Mouse (Mus musculus): ENCODE results near the gene Auts2.

GRCm38 (mm10) chr5:132092721-132093120 is 450.4 kb downstream of the Auts2 start:
- no peak for TF ChIP-seq CTCF (IDR thresholded peaks at IDR 0.05; ENCODE audit: low read depth)
- TF ChIP-seq EP300 (IDR thresholded peaks at IDR 0.05; ENCODE audit: low read depth), result no peak
